Mouse (Mus musculus): ENCODE results near the gene Cmip. TPM values are rescaled to one million over a fixed set of nuclear protein-coding genes. Genes with fewer than 3 reads are reported as not detected.

The Cmip gene
- polyA plus RNA-seq, 1 experiment: 64.9 TPM

- TF ChIP-seq CTCF (IDR thresholded peaks at IDR 0.05; ENCODE audit: borderline replicate concordance, insufficient read depth, low read depth, low read length) (no peak), POLR2A (IDR thresholded peaks at IDR 0.05; ENCODE audit: borderline replicate concordance, insufficient read depth, low read length) (no peak)
- WGBS: 74% methylated on average over 3 of the region's 3 CpGs
These were observed 149.2 kb downstream of the Cmip start for GRCm38 (mm10) chr8:117406081-117406480.

DNA sequence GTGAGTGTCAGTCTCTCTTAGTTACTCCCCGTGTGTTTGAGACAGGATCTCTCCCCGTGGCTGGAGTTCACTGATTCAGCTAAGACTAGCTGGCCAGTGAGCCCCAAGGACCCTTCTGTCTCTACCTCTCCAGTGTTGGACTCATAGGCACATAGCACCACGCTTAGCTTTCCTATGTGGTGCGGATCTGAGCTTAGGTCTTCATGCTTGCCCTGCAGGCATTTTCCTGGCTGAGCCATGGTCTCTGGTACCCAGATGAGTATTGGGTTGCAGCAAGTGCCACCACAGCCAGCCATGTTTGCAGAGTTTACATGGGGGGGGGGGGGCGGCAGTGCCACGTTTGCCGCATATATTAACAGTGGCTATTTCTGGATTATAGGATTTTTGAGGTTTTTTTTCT, 151.8 kb downstream of the Cmip start:
- peaks cover 6% of the 10 kb centered on the region for H3K4me1 ChIP-seq (ENCODE audit: control insufficient read depth, insufficient read depth, low read length)
- no peak for TF ChIP-seq CTCF (IDR thresholded peaks at IDR 0.05; ENCODE audit: borderline replicate concordance, insufficient read depth, low read depth, low read length)
- no peak for TF ChIP-seq POLR2A (IDR thresholded peaks at IDR 0.05; ENCODE audit: borderline replicate concordance, insufficient read depth, low read length)

More at GRCm38 (mm10) chr8:117406081-117406480, 149.2 kb downstream of the Cmip start:
- peaks cover 6% of the 10 kb centered on the region for H3K4me1 ChIP-seq (ENCODE audit: control insufficient read depth, insufficient read depth, low read length)
- H3K27me3 ChIP-seq (ENCODE audit: control insufficient read depth, insufficient read depth, low read length): no peaks in the 10 kb centered on the region
- no peak overlapping the region for H3K4me3 ChIP-seq (replicated peaks; ENCODE audit: insufficient read depth, low read depth, low read length)
- DNase-seq: no peak
- no peak overlapping the region for H3K27ac ChIP-seq (ENCODE audit: insufficient read depth, low read length)

GRCm38 (mm10) chr8:117409056-117409455, 152.2 kb downstream of the Cmip start:
- H3K27me3 ChIP-seq (ENCODE audit: control insufficient read depth, insufficient read depth, low read length): no peaks in the 10 kb centered on the region
- TF ChIP-seq CTCF (IDR thresholded peaks at IDR 0.05; ENCODE audit: borderline replicate concordance, insufficient read depth, low read depth, low read length) (no peak), POLR2A (IDR thresholded peaks at IDR 0.05; ENCODE audit: borderline replicate concordance, insufficient read depth, low read length) (no peak)
- H3K27ac ChIP-seq (ENCODE audit: insufficient read depth, low read length): no peak overlapping the region
- no peak for DNase-seq
- no peak overlapping the region for H3K4me3 ChIP-seq (replicated peaks; ENCODE audit: insufficient read depth, low read depth, low read length)
- WGBS: 90% methylated on average over 7 of the region's 7 CpGs
- peaks cover 6% of the 10 kb centered on the region for H3K4me1 ChIP-seq (ENCODE audit: control insufficient read depth, insufficient read depth, low read length)

More for the DNA sequence above, 151.8 kb downstream of the Cmip start:
- whole genome bisulfite sequencing: 91% methylated on average over 7 of the region's 7 CpGs
- no peak overlapping the region for H3K27ac ChIP-seq (ENCODE audit: insufficient read depth, low read length)
- H3K27me3 ChIP-seq (ENCODE audit: control insufficient read depth, insufficient read depth, low read length): no peaks in the 10 kb centered on the region
- DNase-seq: no peak
- H3K4me3 ChIP-seq (replicated peaks; ENCODE audit: insufficient read depth, low read depth, low read length): no peak overlapping the region

GRCm38 (mm10) chr8:117410391-117410790, 153.5 kb downstream of the Cmip start:
- Histone ChIP-seq H3K4me3 (replicated peaks; ENCODE audit: insufficient read depth, low read depth, low read length) (no peak overlapping the region), H3K27me3 (ENCODE audit: control insufficient read depth, insufficient read depth, low read length) (no peaks in the 10 kb centered on the region), H3K27ac (ENCODE audit: insufficient read depth, low read length) (no peak overlapping the region), H3K4me1 (ENCODE audit: control insufficient read depth, insufficient read depth, low read length) (peaks cover 6% of the 10 kb centered on the region)
- no peak for TF ChIP-seq CTCF (IDR thresholded peaks at IDR 0.05; ENCODE audit: borderline replicate concordance, insufficient read depth, low read depth, low read length)
- no peak for TF ChIP-seq POLR2A (IDR thresholded peaks at IDR 0.05; ENCODE audit: borderline replicate concordance, insufficient read depth, low read length)
- 56% methylated on average over 10 of the region's 10 CpGs for WGBS
- DNase-seq: no peak

DNA sequence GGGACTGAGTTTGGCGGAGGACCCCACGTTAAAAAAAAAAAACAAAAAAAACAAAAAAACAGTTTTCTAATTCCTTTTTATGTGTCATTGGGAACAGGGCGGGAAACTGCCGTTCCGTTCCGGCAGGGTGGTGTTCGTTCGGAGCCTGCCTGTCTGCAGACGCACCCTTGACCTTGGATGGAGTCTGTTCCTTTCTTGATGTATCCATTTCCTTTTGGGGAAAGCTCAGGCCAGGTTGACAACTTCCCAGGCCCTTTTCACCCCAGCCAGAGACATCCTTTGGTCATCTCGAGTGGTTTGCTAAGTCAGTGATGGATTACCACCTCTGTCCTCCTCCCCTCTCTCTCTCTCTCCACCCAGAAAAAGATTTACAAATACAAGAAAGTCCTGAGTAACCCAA, 154.0 kb downstream of the Cmip start:
- no peak for DNase-seq
- Histone ChIP-seq H3K4me3 (replicated peaks; ENCODE audit: insufficient read depth, low read depth, low read length) (no peak overlapping the region), H3K27me3 (ENCODE audit: control insufficient read depth, insufficient read depth, low read length) (no peaks in the 10 kb centered on the region), H3K4me1 (ENCODE audit: control insufficient read depth, insufficient read depth, low read length) (peaks cover 6% of the 10 kb centered on the region), H3K27ac (ENCODE audit: insufficient read depth, low read length) (no peak overlapping the region)
- WGBS: 91% methylated on average over 10 of the region's 10 CpGs
- no peak for TF ChIP-seq CTCF (IDR thresholded peaks at IDR 0.05; ENCODE audit: borderline replicate concordance, insufficient read depth, low read depth, low read length)
- no peak for TF ChIP-seq POLR2A (IDR thresholded peaks at IDR 0.05; ENCODE audit: borderline replicate concordance, insufficient read depth, low read length)

- WGBS: 87% methylated on average over 10 of the region's 10 CpGs
- Histone ChIP-seq H3K27me3 (ENCODE audit: control insufficient read depth, insufficient read depth, low read length) (no peaks in the 10 kb centered on the region; the same call in 1 of the 2 replicates), H3K27ac (ENCODE audit: insufficient read depth, low read length) (no peak overlapping the region), H3K4me1 (ENCODE audit: control insufficient read depth, insufficient read depth, low read length) (no peaks in the 10 kb centered on the region; the same call in 1 of the 2 replicates), H3K4me3 (replicated peaks; ENCODE audit: insufficient read depth, low read depth, low read length) (no peak overlapping the region)
- no peak for DNase-seq
- TF ChIP-seq POLR2A (IDR thresholded peaks at IDR 0.05; ENCODE audit: borderline replicate concordance, insufficient read depth, low read length) (no peak), CTCF (IDR thresholded peaks at IDR 0.05; ENCODE audit: borderline replicate concordance, insufficient read depth, low read depth, low read length) (no peak)
These were observed 155.4 kb downstream of the Cmip start for GRCm38 (mm10) chr8:117412232-117412631.

DNA sequence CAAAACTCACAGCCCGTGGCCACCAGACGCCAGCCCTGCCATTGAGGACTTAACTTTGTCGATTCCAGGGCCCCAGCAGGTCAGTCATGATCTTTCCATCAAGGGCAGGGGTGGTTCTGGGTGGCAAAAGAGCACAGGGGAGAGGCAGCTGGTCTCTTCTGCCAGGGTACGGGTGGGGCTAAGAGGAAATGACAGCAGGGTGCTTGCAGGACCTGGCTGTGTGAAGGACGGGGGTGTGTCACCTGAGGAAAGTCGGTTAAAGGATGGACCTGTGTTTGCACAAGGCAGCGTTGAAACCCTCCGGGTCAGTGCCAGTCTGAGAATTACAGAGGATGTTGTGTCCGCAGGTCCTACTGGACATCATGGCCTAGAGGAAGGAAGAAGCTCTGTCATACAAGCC, 161.0 kb downstream of the Cmip start:
- Histone ChIP-seq H3K4me1 (ENCODE audit: control insufficient read depth, insufficient read depth, low read length) (peaks cover 14% of the 10 kb centered on the region), H3K27me3 (ENCODE audit: control insufficient read depth, insufficient read depth, low read length) (no peaks in the 10 kb centered on the region; the same call in 1 of the 2 replicates), H3K27ac (ENCODE audit: insufficient read depth, low read length) (no peak overlapping the region), H3K4me3 (replicated peaks; ENCODE audit: insufficient read depth, low read depth, low read length) (no peak overlapping the region)
- TF ChIP-seq CTCF (IDR thresholded peaks at IDR 0.05; ENCODE audit: borderline replicate concordance, insufficient read depth, low read depth, low read length): no peak
- no peak for TF ChIP-seq POLR2A (IDR thresholded peaks at IDR 0.05; ENCODE audit: borderline replicate concordance, insufficient read depth, low read length)
- no peak for DNase-seq
- WGBS: 96% methylated on average over 9 of the region's 9 CpGs

DNA sequence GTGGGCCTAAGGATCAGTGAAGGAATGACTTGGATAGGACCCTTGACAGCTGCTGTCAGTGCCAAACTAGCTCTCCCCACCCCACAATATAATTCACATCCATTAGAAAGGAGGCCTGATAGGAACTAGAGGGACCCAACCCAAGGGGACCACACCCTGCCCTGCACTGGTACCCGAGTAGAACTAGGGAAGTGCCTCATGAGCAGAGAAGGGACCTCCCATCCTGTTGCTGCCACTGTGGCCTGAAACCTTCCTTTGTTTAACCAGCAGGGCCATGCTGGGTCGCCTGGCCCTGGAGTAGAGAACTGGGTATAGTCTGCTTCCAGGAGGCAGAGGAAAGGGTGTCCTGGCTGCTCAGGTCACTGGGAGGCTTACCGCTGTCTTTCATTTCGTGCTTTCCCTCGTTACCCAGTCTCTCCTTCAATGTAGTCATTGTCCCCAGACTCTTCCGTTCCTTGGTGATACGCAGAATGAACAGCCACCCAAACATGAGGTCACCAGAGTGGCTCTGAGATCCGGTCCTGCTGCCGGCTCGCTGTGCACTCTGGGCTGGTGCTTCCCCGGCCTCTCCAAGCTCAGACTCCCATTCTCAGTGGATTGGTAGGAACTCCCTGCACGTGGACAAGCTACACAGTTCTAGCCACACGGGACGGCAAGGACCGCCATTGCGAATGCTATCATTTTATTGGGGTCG, 164.1 kb downstream of the Cmip start:
- no peak overlapping the region for H3K27ac ChIP-seq (ENCODE audit: insufficient read depth, low read length)
- WGBS: 93% methylated on average over 17 of the region's 17 CpGs

More for the DNA sequence above, 164.1 kb downstream of the Cmip start:
- Histone ChIP-seq H3K4me1 (ENCODE audit: control insufficient read depth, insufficient read depth, low read length) (peaks cover 22% of the 10 kb centered on the region), H3K4me3 (replicated peaks; ENCODE audit: insufficient read depth, low read depth, low read length) (no peak overlapping the region), H3K27me3 (ENCODE audit: control insufficient read depth, insufficient read depth, low read length) (no peaks in the 10 kb centered on the region; the same call in 1 of the 2 replicates)
- no peak for DNase-seq
- TF ChIP-seq POLR2A (IDR thresholded peaks at IDR 0.05; ENCODE audit: borderline replicate concordance, insufficient read depth, low read length): no peak
- TF ChIP-seq CTCF (IDR thresholded peaks at IDR 0.05; ENCODE audit: borderline replicate concordance, insufficient read depth, low read depth, low read length): no peak

Data from cerebellum, adult 2 months (tissue).